Mouse (Mus musculus) yolk sac, embryonic 10.5 days (tissue): Measurements from ENCODE around the gene Sgf29.

Source experiments
- DNase-seq: peaks from one replicate; pipeline ENCODE4 v3.0.0-alpha.2; 2017; ENCODE audit warnings: low spot score

Sgf29 gene

DNA sequence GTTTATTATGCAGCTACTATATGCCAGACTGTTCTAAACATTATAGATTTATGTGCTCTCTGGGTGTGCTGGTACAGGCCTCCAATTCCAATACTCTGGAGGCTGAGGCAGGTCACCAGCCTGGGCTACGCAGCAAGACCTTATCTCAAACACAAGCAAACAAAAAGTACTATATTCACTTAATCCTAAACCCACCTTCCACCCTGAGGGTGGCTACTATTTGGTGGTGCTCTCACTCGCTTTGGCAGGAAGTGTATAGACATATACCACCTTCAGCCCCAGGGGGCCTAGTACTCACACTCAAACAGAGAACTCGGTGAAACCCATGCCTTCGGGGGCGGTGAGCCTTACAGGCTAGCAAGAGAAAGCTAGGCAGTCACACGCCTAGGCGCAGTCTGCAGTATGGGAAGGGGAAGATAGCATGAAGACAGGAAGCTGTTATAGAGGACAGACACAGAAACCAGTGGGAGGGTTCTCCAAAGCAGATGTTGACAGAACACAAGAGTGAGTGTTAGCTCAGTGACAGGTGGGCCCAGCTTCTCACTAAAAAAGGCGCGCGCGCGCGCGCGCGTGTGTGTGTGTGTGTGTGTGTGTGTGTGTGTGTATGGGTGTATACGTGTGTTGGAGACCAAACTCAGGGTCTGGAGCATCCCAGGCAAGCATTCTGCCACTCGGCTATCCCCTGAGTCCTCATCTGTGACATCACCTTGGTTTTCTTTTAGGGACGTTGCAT lies 58.5 kb downstream of the Sgf29 start, which contains the start of gene Coro1a:
Gene Coro1a (minus strand): TSS at position 346 of the 733 bp plus-strand sequence.
- no peak for DNase-seq

DNA sequence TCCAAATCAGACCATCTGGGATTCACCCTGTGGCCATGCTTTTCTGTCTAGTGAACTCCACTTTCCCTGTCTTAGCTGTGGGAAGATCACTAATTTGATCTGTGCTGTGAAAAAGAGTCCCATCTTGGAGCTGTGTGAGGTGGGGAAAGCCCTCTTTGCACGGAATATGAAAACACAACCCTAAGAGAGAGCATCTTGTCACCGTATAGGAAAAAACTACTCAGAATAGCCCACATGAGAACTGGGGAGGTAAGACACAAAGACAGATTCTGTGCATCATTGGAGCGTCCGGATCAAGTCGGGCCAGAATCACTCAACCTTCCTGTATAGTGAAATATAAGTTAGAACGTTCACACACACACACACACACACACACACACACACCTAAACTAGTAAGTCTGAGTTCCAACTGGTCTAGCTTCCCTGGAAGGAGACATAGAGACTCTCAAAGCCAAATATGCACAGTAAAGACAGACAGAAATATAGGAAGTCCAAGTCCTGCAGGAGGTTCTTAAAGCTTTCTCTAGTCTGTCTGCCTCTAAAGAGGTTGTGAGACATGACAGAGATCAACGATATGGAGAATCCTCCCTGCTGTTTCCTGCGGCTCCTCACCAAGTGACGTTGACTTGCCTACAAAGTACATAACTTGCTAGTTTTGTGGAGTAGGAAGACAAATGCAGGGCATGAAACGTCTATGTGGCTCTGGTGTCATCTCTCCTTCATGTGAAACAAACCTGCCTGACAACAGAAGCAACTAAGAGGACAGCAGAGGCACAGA lies 59.3 kb downstream of the Sgf29 start:
- no peak for DNase-seq

GRCm38 (mm10) chr7:126710266-126710665 lies 61.2 kb downstream of the Sgf29 start:
- no peak for DNase-seq

GRCm38 (mm10) chr7:126711910-126712309 lies 62.8 kb downstream of the Sgf29 start:
- DNase-seq: no peak

- DNase-seq: no peak
These were observed 66.6 kb downstream of the Sgf29 start for GRCm38 (mm10) chr7:126715679-126716078.

DNA sequence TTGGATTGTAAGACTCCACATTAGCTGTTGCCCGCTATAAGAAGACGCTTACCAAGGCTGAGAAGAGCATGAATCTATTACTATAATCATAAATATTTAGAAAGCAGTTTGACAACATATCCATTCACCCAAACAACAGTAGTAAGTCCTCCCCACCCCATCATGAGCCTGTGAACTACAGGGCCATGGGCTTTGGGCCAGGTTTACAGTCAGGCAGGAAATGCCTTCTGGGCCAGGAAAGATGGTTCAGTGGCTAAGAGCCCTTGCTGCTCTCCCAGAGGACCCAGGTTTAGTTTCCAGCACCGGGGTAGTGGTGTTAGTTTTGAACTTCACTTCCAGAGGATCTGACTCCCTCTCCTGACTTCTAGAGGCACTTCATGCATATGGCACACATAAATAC lies 68.5 kb downstream of the Sgf29 start:
- DNase-seq: no peak

DNA sequence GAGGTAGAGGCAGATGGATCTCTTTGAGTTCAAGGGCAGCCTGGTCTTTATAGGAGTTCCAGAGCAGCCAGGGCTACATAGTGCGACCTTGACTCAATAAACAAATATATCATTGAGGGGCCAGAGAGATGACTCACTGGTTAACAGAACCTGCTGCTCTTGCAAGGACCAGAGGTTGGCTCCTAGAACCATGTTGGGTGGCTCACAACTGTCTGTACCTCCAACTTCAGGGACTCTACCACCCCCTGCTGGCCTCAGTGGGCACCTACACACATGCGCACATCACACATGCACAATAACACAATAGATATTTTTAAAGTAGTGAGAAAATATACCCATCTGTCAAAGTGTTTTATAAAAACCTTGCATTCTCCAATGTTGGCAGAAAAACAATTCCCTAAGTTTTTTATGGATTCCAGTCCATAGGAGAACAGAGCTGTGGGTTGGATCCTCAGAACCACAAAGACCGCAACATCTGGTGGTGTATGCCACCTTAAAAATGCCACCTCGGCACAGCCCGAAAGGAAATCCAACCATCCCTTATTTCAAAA lies 69.8 kb downstream of the Sgf29 start:
- DNase-seq: no peak

DNA sequence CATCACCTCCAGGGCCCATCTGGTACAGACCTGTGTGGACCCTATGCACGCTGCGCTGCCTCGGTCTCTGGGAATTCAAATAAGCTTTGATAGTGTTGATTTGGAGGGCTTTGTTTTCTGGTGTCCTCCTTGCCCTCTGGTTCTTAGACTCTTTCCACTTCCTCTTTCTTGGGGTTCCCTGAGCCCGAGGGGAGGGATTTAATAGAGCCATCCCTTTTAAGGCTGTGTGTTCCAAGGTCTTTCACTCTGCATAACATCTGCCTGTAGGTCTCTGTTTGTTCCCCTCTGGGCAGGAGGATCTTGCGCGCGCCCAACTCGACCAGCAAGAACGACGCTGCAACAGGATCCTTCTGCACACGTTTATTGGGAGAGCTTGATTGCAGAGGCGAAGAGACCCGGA lies 72.5 kb downstream of the Sgf29 start:
- DNase-seq: no peak
